Mouse (Mus musculus): ENCODE measurements around the gene Ackr1. TPM values are rescaled to one million over a fixed set of nuclear protein-coding genes. Genes with fewer than 3 reads are reported as not detected.
"Not testable (repeated sequence)": the region's sequence is repeated elsewhere in the genome, so short reads cannot be mapped to it uniquely, and the experiment has no call there.

The Ackr1 gene
- polyA plus RNA-seq, 1 experiment from 2014 or later = 15.4 TPM

DNA sequence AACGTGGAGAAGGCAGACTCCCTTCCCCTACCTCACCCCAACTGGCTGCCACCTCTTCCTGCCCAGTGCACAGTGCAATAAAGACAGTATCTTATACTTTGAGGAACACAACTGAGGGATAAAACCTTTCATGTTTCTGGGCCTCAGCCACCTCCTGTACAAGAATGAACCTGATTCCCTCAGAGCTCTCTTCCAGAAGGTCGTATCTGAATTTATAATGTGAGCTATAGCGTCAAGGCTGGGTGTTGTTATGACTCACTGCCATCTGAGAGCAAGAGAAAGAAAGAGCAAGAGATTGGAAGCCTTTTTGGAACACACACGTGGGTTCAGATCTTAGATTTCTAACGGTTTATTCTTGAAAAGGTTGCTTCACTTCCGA is 11.3 kb downstream of the Ackr1 start:
- H3K4me1 ChIP-seq (replicated peaks) = peaks cover 13% of the 10 kb centered on the region
- no peaks in the 10 kb centered on the region for H3K9me3 ChIP-seq
- H3K36me3 ChIP-seq = no peaks in the 10 kb centered on the region
- H3K9ac ChIP-seq = no peak overlapping the region
- H3K4me2 ChIP-seq = no peak overlapping the region
- H3K27me3 ChIP-seq = no peaks in the 10 kb centered on the region
- no peak overlapping the region for H3K4me3 ChIP-seq
- peak overlapping the region; percentile 38; the same call in 1 of the 2 replicates for H3K27ac ChIP-seq (replicated peaks)
- 70% methylated on average over 6 of the region's 6 CpGs for WGBS
- ATAC-seq (ENCODE audit: low read depth) = no peak

DNA sequence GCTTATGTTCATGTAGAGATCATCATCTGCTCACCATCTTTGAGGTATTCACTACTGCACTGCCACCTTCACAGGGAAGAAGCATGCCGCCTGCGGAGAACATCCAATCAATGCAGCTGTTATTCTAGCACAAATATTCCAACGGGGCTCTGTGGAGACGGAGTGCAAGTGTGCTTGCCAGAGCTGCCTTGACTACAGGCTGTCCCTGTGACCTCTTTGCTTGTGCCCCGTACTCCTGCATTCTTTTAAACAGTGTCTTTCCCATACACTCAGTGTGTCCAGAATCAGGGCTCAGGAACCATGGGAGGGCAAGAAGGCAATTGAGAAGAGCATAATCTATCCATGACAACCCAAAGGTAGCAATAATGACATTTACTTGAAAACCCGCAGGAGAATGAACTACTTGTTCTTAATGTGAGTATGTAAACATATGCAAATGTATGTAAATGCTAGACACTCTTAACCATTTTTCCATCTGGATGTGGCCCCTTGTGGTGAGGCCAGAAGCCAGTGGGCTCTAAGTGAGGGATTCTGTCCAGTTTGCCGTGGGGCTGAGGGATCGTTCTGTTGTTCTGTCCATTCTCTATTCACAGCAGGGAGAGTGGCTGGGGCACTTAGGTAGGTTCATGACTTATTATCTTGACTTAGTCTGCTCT is 11.8 kb downstream of the Ackr1 start:
- Histone ChIP-seq H3K27me3 (no peaks in the 10 kb centered on the region), H3K4me2 (no peak overlapping the region), H3K9ac (no peak overlapping the region), H3K9me3 (no peaks in the 10 kb centered on the region), H3K36me3 (no peaks in the 10 kb centered on the region), H3K4me3 (no peak overlapping the region), H3K4me1 (replicated peaks) (peaks cover 13% of the 10 kb centered on the region), H3K27ac (replicated peaks) (peak overlapping the region; percentile 38; the same call in 1 of the 2 replicates)
- WGBS = 37% methylated on average over 8 of the region's 8 CpGs
- ATAC-seq (ENCODE audit: low read depth) = peak; percentile 74; the same call in 1 of the 2 replicates

DNA sequence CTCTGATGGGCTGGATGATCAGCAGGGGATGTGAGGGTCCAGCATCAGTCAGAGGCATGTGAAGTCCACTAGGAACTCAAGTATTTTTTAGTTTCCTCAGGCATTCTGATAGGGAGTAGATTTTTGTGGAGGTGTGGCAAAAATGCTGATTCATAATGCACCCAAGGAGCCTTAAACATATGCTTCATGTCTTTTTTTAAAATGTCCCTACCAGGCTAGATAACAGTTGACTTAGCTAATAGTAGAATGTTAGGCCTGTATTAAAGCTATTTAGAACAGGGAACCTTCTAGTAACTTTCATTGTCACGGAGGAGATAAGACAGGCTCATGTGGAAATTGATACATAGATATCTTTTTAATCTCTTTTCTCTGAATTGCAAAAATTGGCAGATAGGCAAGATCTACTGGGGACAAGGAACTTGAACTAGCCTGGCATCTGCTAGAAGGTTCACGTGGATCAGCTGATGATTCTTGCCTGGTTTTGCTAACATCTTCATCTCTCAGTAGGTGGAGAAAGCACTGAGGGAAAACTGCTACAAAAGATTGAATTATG is 15.5 kb downstream of the Ackr1 start:
- H3K9me3 ChIP-seq = no peaks in the 10 kb centered on the region
- H3K27ac ChIP-seq (replicated peaks) = no peak overlapping the region
- WGBS = 97% methylated on average over 2 of the region's 2 CpGs
- no peak overlapping the region for H3K4me2 ChIP-seq
- H3K27me3 ChIP-seq = no peaks in the 10 kb centered on the region
- H3K36me3 ChIP-seq = no peaks in the 10 kb centered on the region
- no peak for ATAC-seq (ENCODE audit: low read depth)
- no peak overlapping the region for H3K9ac ChIP-seq
- H3K4me3 ChIP-seq = no peak overlapping the region
- peaks cover 13% of the 10 kb centered on the region for H3K4me1 ChIP-seq (replicated peaks)

DNA sequence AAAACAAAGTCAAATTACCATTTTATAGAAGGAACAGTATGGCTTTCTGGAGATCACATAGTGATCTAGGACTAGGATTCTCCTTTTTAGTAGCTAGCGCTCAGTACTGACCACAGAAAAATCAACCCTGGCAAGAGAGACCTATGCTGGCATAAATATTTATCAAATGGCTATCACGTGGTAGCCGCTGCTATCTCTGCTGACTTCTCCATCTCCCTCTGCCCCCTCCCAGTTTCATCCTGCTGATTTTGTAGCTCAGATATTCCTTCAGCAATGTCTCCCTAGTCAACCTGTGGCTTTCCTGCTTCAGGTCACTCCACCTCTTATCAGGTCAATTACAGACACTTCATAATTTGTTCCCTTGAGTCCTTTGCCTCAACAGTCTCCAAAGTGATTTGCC is 17.8 kb downstream of the Ackr1 start:
- no peak overlapping the region for H3K4me2 ChIP-seq
- no peak overlapping the region for H3K9ac ChIP-seq
- 87% methylated on average over 3 of the region's 3 CpGs for WGBS
- no peaks in the 10 kb centered on the region for H3K4me1 ChIP-seq (replicated peaks)
- no peaks in the 10 kb centered on the region for H3K9me3 ChIP-seq
- no peaks in the 10 kb centered on the region for H3K27me3 ChIP-seq
- no peak overlapping the region for H3K27ac ChIP-seq (replicated peaks)
- H3K36me3 ChIP-seq = no peaks in the 10 kb centered on the region
- no peak overlapping the region for H3K4me3 ChIP-seq
- no peak for ATAC-seq (ENCODE audit: low read depth)

DNA sequence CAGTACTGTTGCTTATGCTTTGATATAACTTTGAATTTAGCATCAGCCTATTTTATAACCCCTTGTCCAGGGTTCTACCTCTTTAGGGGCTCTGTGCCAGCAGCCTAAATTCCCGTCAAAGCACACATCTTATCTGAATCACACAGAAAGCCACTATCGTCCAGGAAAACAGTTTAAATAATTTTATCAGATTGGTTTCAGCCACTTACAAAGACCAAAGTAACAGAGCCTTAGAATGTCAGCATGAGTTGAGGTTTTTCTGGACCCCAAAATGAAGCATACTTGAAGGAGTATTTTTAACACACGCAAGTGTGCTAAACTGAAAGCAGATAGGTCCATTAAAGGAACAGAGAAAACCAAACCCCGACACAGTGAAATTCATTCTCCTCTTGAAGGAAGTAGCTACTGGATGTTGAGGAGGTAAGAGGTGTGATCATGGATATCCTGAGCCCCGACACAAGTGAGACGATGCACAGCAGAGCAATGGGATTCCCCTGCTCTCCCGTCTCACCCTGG is 20.0 kb downstream of the Ackr1 start:
- not testable (repeated sequence) for ATAC-seq (ENCODE audit: low read depth); H3K9ac ChIP-seq; H3K27ac ChIP-seq (replicated peaks); H3K27me3 ChIP-seq; H3K4me2 ChIP-seq; H3K36me3 ChIP-seq; H3K4me1 ChIP-seq (replicated peaks); H3K4me3 ChIP-seq; H3K9me3 ChIP-seq
- WGBS = 87% methylated on average over 7 of the region's 7 CpGs

DNA sequence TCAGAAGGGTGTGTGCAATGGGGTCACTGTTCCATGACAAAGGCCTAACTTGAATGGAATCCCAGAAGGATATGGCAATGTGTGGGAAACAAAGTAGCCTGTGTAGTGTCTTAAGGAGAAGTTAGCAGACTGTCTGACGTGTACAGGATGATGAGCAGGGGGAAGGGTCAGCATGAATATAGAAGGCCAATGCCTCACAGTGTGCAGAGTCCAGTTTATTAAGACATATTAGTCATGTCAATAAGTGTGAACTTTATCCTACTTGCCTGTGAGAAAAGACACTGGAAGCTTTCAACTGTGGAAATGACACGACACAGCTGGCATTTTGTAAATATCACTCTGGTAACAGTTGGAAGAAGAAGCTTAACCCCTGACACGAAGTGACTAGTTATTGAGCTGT is 30.8 kb downstream of the Ackr1 start:
- H3K9me3 ChIP-seq; H3K4me1 ChIP-seq (replicated peaks); H3K9ac ChIP-seq; H3K27me3 ChIP-seq; H3K4me2 ChIP-seq; ATAC-seq (ENCODE audit: low read depth); H3K4me3 ChIP-seq; H3K27ac ChIP-seq (replicated peaks); H3K36me3 ChIP-seq: not testable (repeated sequence)
- 65% methylated on average over 3 of the region's 3 CpGs for WGBS

Other genes with a start within 250 kb of the Ackr1 start
- not detected in 2 replicates for gene Olfr1408, start 196.4 kb downstream of the Ackr1 start, polyA plus RNA-seq (2015; fragmentation: Nextera tagmentation; extraction: Ambion mirVana)
- 0.06 TPM in 1 of 2 replicates, not detected in the other for gene Olfr1406, start 143.1 kb downstream of the Ackr1 start, polyA plus RNA-seq (2015; fragmentation: Nextera tagmentation; extraction: Ambion mirVana)
- not detected in 2 replicates for gene Olfr218, start 135.9 kb downstream of the Ackr1 start, polyA plus RNA-seq (2015; fragmentation: Nextera tagmentation; extraction: Ambion mirVana)
- not detected in 2 replicates for gene Olfr1404, start 121.4 kb downstream of the Ackr1 start, polyA plus RNA-seq (2015; fragmentation: Nextera tagmentation; extraction: Ambion mirVana)
- not detected in 2 replicates for gene Fcer1a, start 106.5 kb downstream of the Ackr1 start, polyA plus RNA-seq (2015; fragmentation: Nextera tagmentation; extraction: Ambion mirVana)
- gene Olfr418, start 67.7 kb downstream of the Ackr1 start, polyA plus RNA-seq (2015; fragmentation: Nextera tagmentation; extraction: Ambion mirVana) = not detected in 2 replicates
- not detected in 2 replicates for gene Mptx2, start 56.0 kb downstream of the Ackr1 start, polyA plus RNA-seq (2015; fragmentation: Nextera tagmentation; extraction: Ambion mirVana)
- gene Aim2, start 17.1 kb upstream of the Ackr1 start, polyA plus RNA-seq (2015; fragmentation: Nextera tagmentation; extraction: Ambion mirVana) = 1.4 and 2.3 TPM in 2 replicates
- gene Cadm3, start 33.9 kb upstream of the Ackr1 start, polyA plus RNA-seq (2015; fragmentation: Nextera tagmentation; extraction: Ambion mirVana) = 48.3 and 53.6 TPM in 2 replicates
- not detected in 2 replicates for gene Ifi206, start 157.3 kb upstream of the Ackr1 start, polyA plus RNA-seq (2015; fragmentation: Nextera tagmentation; extraction: Ambion mirVana)
- gene Ifi214, start 202.2 kb upstream of the Ackr1 start, polyA plus RNA-seq (2015; fragmentation: Nextera tagmentation; extraction: Ambion mirVana) = not detected in 2 replicates